Mouse (Mus musculus) E14TG2a.4 (cell line): Measurements from ENCODE around the gene Pmm2.
A peak's percentile ranks its signal among the peaks of the same experiment; 100 is the strongest.

ENCODE experiments used
- H3K27me3 ChIP-seq: 2 replicates; pipeline ENCODE4 v1.6.1; 2014; ENCODE audit warnings: low read length, control low read depth; ENCODE audit not compliant: insufficient read depth
- H3K36me3 ChIP-seq: 2 replicates; pipeline ENCODE4 v1.6.1; 2014; ENCODE audit warnings: low read length, control low read depth; ENCODE audit not compliant: insufficient read depth
- H3K4me1 ChIP-seq: replicated peaks from 2 replicates; pipeline ENCODE4 v1.6.1; 2014; ENCODE audit warnings: low read depth, low read length, control low read depth
- H3K4me3 ChIP-seq: replicated peaks from 2 replicates; pipeline ENCODE4 v1.5.1; 2014; ENCODE audit warnings: mild to moderate bottlenecking, low read length
- H3K9me3 ChIP-seq: 2 replicates; pipeline ENCODE4 v1.6.1; 2014; ENCODE audit warnings: low read length, control low read depth
- CTCF ChIP-seq: conservative IDR thresholded peaks from 2 replicates; pipeline ENCODE4 v1.5.1; 2014; ENCODE audit warnings: low read length
- NANOG ChIP-seq: IDR thresholded peaks from 2 replicates; pipeline ENCODE4 v1.6.1; 2014; ENCODE audit warnings: borderline replicate concordance, low read length, mixed read lengths
- POU5F1 ChIP-seq: IDR thresholded peaks from 2 replicates; pipeline ENCODE4 v1.6.1; 2014; ENCODE audit warnings: low read length, borderline replicate concordance

The Pmm2 gene

GRCm38 (mm10) chr16:8678676-8679075, 41.2 kb downstream of the Pmm2 start:
- Histone ChIP-seq H3K36me3 (peaks cover 16% of the 10 kb centered on the region), H3K4me3 (no peak overlapping the region), H3K4me1 (peaks cover 15% of the 10 kb centered on the region), H3K27me3 (peaks cover 1% of the 10 kb centered on the region), H3K9me3 (peaks cover 10% of the 10 kb centered on the region)
- TF ChIP-seq POU5F1, result no peak
- no peak for TF ChIP-seq CTCF

GRCm38 (mm10) chr16:8679780-8680179, 42.3 kb downstream of the Pmm2 start:
- no peak overlapping the region for H3K4me3 ChIP-seq
- TF ChIP-seq CTCF (no peak), NANOG (no peak), POU5F1 (no peak)
- no peaks in the 10 kb centered on the region for H3K27me3 ChIP-seq
- peaks cover 27% of the 10 kb centered on the region for H3K36me3 ChIP-seq
- H3K9me3 ChIP-seq, result peaks cover 10% of the 10 kb centered on the region
- H3K4me1 ChIP-seq, result peaks cover 21% of the 10 kb centered on the region

DNA sequence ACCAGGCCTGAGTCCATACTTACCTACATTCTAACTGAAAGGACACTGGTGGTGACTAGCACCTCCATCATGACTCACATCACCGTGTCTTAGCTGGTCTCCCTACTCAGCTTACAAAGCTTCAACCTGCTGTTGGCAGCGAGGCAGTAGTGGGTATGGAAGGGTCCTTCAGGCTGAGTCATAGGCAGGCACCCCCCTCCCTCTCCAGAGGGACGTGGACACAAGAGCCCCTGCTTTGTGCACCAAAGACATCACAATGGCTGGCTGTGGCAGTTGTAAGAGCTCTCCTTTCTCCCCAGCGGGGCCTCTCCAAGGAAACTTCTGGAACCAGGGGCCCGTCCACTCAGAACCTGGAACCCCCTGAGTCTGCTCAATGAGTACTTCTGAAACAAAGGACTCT, 43.0 kb downstream of the Pmm2 start, which contains the start of gene Gm5767:
Gm5767 (plus strand) TSS at position 301 of the 400 bp plus-strand sequence.
- no peak for TF ChIP-seq POU5F1
- TF ChIP-seq NANOG, result no peak
- TF ChIP-seq CTCF, result no peak
- H3K27me3 ChIP-seq, result no peaks in the 10 kb centered on the region
- peaks cover 33% of the 10 kb centered on the region for H3K36me3 ChIP-seq
- H3K4me1 ChIP-seq, result peaks cover 28% of the 10 kb centered on the region
- no peak within 1 kb of the TSS for H3K4me3 ChIP-seq
- peaks cover 10% of the 10 kb centered on the region for H3K9me3 ChIP-seq

- Histone ChIP-seq H3K27me3 (no peaks in the 10 kb centered on the region), H3K9me3 (peaks cover 10% of the 10 kb centered on the region), H3K4me3 (no peak overlapping the region), H3K4me1 (peaks cover 64% of the 10 kb centered on the region), H3K36me3 (peaks cover 77% of the 10 kb centered on the region)
- no peak for TF ChIP-seq CTCF
- no peak for TF ChIP-seq POU5F1
- TF ChIP-seq NANOG, result no peak
Observed at GRCm38 (mm10) chr16:8685087-8685486, 47.6 kb downstream of the Pmm2 start.

DNA sequence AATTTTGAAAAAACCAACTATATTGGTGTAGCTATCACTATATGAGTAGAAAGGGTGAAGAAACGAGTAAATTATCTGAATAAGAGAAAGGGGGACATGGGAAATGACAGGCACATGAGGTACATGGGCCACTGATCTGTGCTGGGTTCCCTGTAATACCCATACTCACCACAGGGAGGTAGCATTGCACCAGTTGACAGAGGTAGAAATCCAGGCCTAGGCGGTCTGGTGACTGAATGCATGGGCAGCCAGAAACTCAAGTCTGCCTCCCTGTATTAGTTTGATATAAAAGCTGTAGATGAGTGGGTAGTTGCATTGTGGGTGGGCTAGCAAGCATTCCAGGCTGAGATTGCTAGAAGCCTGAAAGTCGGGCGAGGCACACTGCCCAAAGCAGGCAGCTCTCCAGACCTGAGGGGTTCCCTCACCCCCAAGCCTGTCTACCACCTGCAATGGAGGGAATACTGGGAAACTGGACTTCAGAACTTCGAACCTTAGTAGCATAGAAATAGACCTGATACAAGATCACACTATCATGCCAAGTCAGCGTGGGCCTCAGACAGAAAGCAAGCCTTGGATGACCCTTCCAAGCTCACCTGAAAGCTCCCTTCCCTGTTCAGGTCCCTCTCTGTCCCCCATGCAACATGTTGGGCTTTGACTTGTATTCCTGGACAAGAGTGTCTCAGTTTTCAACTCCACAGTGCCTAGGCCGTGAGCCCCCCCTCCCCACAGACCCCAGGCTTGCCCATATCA, 48.8 kb downstream of the Pmm2 start:
- H3K36me3 ChIP-seq, result peaks cover 89% of the 10 kb centered on the region
- H3K9me3 ChIP-seq, result peaks cover 10% of the 10 kb centered on the region

GRCm38 (mm10) chr16:8686871-8687535, 49.5 kb downstream of the Pmm2 start:
- Histone ChIP-seq H3K36me3 (peaks cover 97% of the 10 kb centered on the region), H3K27me3 (no peaks in the 10 kb centered on the region), H3K4me3 (no peak overlapping the region), H3K4me1 (peaks cover 80% of the 10 kb centered on the region), H3K9me3 (peaks cover 10% of the 10 kb centered on the region)
- TF ChIP-seq POU5F1, result no peak
- TF ChIP-seq NANOG, result no peak
- no peak for TF ChIP-seq CTCF

More for the DNA sequence above, 48.8 kb downstream of the Pmm2 start:
- TF ChIP-seq CTCF, result peak; percentile 89
- no peak for TF ChIP-seq POU5F1
- TF ChIP-seq NANOG, result no peak
- no peak overlapping the region for H3K4me3 ChIP-seq
- H3K27me3 ChIP-seq, result no peaks in the 10 kb centered on the region
- H3K4me1 ChIP-seq, result peaks cover 73% of the 10 kb centered on the region

DNA sequence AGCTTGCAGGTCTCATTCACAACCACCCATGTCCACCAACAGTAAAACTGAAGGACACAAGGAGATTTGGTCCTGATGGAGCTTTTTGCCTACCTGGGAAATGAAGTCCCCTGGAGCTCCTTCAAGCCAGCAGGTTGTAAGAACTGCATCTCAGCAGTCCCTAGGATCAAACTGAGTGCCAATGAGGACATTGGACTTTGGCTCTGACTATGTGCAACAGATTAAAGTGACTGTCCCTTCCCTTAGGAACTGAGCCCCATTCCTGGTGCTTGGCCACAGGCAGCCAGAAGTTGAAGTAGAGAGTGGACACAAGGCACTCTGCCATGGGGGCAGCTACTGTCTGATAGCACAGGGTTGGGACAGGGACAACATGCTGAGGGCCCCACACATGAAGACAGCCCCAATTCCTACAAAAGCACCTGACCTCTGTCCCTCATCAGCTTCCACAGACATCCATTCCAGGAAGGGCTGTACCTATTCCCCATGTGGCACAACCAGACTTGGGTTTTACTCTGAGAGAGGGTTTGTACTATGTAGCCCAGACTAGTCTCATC, 50.2 kb downstream of the Pmm2 start:
- H3K4me3 ChIP-seq, result no peak overlapping the region
- H3K4me1 ChIP-seq, result peaks cover 85% of the 10 kb centered on the region
- TF ChIP-seq POU5F1, result no peak
- peaks cover 7% of the 10 kb centered on the region for H3K9me3 ChIP-seq
- no peaks in the 10 kb centered on the region for H3K27me3 ChIP-seq
- peaks cover 97% of the 10 kb centered on the region for H3K36me3 ChIP-seq

GRCm38 (mm10) chr16:8689979-8690656, 52.6 kb downstream of the Pmm2 start:
- peaks cover 97% of the 10 kb centered on the region for H3K36me3 ChIP-seq
- peaks cover 83% of the 10 kb centered on the region for H3K4me1 ChIP-seq
- TF ChIP-seq NANOG (no peak), CTCF (no peak), POU5F1 (no peak)
- no peaks in the 10 kb centered on the region for H3K9me3 ChIP-seq
- no peaks in the 10 kb centered on the region for H3K27me3 ChIP-seq
- no peak overlapping the region for H3K4me3 ChIP-seq
